Mouse (Mus musculus): Measurements from ENCODE around the gene Rpia.

The Rpia gene

DNA sequence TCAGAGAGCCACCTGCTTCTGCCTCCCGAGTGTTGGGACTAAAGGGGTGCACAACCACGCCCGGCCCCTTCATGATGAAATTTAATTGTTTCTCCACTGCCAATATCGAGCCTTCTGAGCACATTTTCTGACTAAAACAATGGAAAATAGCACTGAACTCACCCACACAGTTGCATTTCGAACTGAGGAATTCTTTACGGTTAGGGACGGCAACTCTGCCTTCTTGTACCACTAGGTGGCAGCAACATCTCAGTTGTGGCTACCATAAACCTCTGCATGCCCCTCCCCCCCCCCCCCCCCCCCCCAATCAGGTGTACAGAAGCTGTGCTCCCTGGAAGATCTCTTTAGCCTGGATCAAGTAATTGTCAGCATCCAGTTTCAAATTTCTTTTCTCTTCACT, 13.2 kb upstream of the Rpia start:
- DNase-seq (ENCODE audit: low read depth, low spot score) = peak; percentile 86

DNA sequence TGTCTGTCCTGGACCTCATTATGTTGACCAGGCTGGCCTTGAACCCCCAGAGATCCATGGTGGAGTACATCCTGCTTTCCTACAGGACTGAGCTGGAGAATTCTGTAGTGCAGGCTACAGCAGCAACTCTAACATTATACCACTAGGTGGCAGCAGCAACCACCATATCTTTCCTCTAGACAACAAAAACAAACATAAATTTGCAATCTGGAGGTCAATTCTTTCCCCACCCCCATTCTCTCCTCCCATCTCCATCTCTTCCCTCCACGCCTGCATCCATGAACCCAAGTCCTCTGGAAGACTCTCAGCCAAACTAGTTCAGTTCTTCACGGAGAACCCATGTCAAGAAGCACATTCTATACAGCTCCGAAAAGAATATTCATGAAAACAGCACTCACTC, 12.6 kb upstream of the Rpia start:
- DNase-seq (ENCODE audit: low read depth, low spot score) = peak; percentile 88

- DNase-seq (ENCODE audit: low read depth, low spot score) = peak; percentile 67
Measured at GRCm38 (mm10) chr6:70797581-70798251, 5.7 kb upstream of the Rpia start.

DNA sequence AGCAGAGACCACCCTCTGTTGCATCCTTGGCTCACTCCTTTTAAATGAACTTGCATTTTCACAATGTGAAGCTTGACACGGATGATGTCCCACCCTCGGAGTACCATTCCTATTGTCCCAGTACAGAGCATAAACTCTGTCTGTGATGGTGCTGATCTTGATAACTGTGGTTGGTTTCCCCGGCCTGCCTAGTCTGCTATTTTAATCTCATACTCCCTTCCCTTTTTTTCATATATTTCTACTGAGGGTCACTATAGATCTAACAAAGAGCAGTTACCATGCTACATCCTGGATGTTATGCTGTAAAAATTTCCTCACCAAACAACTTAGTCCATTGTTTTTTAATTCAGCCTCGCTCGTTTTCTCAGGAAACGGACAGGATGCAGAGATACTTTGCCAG, 4.9 kb upstream of the Rpia start:
- DNase-seq (ENCODE audit: low read depth, low spot score) = no peak

- DNase-seq (ENCODE audit: low read depth, low spot score) = peak; percentile 26
Measured at GRCm38 (mm10) chr6:70792644-70793043, 612 bp upstream of the Rpia start.

DNA sequence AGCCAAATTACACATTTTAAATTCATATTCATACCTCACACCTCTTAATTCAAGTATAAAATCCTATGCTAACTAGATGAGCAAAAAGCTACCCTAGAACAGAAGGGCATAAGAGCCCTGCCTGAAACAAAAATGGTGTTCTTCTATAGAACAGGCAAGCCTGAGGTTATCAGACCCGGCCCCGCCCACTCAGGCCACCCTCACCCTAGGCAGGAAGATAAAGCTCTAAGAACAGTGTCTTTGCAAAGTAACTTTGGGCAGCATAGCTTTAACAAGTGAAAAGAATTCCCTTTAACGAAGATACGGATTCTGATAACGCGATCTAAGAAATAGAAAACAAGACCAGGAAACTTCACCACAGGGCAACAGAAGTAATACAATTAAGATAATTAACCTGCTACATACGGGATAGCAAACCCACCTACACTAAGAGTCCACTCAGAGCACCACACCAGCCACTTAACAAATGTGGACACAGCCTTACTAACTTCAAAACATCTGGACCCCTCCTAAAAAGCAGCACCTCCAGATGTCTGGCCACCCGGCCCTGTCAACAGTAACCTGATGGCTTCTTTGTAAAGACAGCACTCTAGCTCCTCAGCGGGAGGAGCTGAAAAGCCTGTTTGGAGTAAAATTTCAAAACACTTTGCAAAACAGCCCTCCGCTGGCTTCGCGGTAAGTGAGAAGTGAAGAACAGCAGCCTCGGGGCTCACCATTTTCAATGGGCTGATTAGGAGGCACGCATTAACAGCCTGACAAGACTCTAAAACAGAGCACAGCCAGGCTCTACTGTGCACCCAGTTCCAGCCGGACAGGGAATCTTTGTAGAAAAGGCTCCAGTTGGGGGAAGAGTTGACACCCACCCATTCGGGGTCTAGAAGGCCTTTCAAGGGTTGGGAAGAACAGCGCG, 925 bp downstream of the Rpia start:
- DNase-seq (ENCODE audit: low read depth, low spot score) = peak; percentile 67

DNA sequence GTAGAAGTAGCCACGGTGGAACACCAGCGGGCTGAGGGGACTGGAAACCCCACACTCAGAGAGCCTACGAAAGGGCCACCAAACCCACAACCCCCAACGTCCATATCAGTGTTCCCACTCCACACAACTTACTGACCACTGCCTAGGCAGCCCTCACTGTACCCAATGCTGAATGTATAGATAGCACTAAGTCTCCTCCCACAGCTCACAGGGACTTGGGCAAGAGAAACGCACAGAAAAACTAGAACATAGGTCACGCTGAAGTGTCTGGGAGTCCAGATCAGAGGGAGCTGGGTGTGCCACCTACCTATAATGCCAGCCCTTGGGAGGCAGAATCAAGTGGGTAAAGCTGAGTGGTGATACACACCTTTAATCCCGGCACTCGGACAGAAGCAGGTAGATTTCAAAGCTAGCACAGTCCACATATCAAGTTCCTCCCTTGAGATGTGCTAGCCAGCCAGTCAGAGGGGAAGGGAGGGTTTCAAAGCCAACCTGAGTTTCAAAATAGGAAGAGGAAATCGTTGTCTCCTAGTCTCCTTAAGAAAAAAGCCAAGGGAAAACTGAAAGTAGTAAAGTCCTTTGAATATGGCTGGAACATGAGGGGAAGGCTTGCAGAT, 1.9 kb downstream of the Rpia start:
- no peak for DNase-seq (ENCODE audit: low read depth, low spot score)

- no peak for DNase-seq (ENCODE audit: low read depth, low spot score)
Measured at GRCm38 (mm10) chr6:70789134-70789533, 2.9 kb downstream of the Rpia start.

DNA sequence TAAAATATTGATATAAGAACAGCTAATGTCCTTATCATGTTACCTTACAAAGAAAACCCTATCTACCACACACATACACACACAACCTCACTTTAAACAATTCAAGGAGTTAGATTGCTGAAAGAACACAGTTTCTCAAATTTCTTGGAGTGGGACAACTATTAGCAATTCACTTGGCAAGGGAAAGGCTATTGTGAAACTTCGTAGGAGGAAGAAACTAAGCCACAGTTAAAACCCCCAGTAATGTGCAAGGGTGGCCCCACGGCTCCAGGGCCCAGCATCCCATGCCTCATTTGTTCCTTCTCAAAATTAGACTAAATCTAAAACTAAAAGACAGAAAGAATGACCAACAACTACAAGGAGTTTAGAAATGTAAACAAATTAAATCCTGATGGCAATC, 4.5 kb downstream of the Rpia start:
- DNase-seq (ENCODE audit: low read depth, low spot score) = peak; percentile 56

DNA sequence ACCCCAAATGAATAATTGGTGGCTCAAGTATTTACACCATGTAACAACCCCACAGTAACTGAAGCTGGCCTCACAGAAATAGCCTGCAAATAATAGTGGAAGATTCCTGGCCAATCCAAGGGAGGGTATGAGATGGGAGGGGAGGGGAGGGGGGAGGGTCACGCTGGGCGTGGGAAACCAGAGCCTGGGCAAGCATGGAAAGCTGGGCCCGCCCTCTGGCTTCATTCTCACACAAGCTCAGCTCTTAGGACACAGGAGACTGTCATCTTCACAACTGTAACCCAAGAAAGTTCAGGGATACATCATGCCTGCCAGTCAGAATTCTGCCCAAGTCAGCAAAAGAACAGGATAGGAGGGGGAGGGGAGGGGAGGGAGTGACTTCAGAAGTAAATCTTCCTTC, 6.2 kb downstream of the Rpia start:
- DNase-seq (ENCODE audit: low read depth, low spot score) = no peak

- no peak for DNase-seq (ENCODE audit: low read depth, low spot score)
Measured at GRCm38 (mm10) chr6:70784811-70785210, 7.2 kb downstream of the Rpia start.

DNA sequence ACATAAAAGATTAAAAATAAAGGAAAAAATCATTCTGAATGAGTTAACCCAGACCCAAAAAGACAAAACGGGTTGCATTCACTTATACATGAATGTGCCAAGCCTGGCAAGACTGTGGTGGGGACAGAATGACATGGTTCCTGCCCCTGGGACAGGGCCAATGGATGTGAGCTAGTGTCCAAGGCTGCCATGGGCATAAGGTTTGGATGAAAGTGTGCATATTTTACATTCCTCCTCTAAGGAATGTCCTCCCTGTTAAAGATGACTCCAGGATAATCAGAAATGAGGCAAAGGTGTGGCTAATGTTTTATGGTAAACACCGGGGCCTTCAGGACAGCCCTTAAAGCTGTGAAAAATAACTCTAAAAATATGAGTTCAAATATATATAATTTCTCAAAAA, 10.7 kb downstream of the Rpia start:
- no peak for DNase-seq (ENCODE audit: low read depth, low spot score)

GRCm38 (mm10) chr6:70774372-70774771, 17.7 kb downstream of the Rpia start:
- DNase-seq (ENCODE audit: low read depth, low spot score) = no peak

DNA sequence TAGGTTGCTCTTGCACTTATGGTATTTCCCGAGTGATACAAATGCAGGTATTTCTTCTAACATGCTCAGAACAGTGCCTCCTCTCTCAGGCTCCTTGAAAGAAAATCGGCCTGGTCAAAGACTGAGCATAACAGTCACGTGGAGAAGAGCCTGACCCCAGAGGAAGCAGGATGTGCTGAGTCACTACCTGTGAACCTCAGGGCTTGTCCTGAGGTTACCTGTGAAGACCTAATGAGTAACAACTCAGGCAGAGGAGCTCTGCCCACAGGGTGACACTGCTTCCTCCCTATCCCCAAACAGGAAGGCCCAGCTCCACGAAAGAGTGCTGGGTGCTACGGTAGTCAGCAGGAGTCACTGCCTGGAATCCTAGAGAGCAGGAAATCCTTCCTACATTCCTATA, 18.3 kb downstream of the Rpia start:
- DNase-seq (ENCODE audit: low read depth, low spot score) = no peak

DNA sequence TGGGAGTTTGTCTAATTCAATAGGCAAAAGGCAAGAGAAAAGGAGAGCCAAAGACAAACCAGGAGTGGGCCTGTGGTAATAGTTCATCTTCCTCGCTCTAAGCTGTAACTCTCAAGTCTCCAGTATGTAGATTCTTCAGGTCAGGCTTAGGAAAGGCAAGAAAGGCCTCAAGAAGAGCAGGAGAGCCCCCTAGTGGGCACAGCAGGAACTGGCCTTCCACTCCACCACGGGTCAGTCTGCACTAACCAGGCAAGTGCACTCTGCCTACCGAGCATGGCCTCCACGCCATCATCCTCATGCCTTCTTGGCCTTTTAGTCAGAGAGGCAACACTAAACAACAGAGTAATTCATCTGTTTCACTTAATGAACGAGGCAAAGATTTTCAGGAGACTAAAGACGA, 23.3 kb downstream of the Rpia start:
- DNase-seq (ENCODE audit: low read depth, low spot score) = peak; percentile 90

DNA sequence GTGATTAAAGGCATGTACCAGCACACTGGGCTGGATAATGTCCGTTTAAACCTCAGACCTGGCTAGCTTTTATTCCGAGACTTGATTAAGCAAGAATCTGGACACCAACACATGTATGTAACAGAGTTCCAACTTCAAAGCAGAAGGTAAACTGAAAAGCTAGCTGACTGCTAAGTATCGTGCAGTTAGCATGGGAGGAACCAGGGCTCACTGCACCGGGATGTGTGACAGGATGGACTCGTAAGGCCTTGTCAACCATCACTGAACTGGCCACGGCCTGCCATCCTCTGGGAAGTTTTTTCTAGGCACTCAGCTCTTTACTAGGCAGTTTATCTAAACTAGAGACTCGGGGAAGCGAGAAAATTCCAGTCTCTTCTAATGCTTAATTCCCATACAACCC, 27.0 kb downstream of the Rpia start:
- DNase-seq (ENCODE audit: low read depth, low spot score) = no peak

GRCm38 (mm10) chr6:70764551-70764950, 27.5 kb downstream of the Rpia start:
- no peak for DNase-seq (ENCODE audit: low read depth, low spot score)

- DNase-seq (ENCODE audit: low read depth, low spot score) = no peak
Measured at GRCm38 (mm10) chr6:70763881-70764280, 28.2 kb downstream of the Rpia start.

DNA sequence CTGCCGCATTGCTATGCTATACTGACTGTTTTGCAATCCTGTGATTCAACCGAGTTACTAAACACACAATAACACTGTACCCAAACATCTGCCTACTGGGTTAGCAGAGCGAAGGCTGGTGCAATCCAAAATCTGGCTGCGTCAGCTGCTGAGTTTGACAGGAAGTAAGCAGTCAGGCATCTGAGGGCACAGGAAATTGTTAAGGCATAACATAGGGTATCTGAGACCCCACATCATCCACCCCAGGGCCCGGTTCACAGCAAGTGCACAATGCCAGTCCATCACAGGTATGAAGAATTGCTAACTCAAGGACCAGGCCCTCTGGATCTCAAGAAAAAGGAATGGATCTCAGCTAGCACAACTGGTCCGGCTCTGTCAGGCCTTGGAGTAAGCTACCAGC, 29.4 kb downstream of the Rpia start:
- no peak for DNase-seq (ENCODE audit: low read depth, low spot score)

DNA sequence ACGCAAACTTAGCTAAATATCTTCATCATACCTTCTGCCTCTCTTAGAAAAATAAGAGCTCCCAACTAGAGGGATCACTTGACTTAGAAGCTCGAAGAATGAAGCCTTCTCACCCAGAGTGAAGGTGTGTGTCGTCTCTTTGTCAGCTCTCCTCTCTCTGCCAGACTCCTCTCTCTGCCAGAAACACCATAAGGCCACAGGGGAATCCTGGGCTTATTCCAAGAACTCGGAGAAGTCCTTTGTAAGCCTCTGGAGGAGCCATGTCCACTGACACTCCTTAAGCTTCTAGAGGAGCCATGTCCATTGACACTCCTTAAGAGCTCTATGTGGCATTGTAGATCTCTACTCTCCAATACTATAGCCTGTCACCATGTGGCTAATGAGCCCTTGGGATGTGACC, 31.1 kb downstream of the Rpia start:
- DNase-seq (ENCODE audit: low read depth, low spot score) = no peak

DNA sequence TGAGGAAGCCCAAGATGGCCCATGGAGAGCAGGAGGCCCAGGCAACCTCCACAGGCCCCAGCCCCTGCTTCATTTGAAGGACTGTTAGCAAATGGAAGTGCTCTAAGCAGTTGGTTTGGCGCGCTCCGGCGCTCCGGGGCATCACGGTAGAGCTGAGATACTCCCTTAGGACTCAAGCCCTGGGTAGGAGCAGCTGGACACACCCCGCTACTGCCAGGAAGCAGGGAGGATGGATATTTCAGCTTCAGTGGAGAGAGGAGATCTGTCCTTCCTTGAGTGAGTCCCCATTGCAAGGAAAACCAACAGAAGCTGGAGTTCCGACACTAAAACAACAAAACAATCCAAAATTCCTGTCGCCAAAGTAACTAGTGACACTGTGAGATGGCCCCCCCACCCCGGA, 37.2 kb downstream of the Rpia start:
- DNase-seq (ENCODE audit: low read depth, low spot score) = no peak

- DNase-seq (ENCODE audit: low read depth, low spot score) = no peak
Measured at GRCm38 (mm10) chr6:70752351-70752750, 39.7 kb downstream of the Rpia start.

DNA sequence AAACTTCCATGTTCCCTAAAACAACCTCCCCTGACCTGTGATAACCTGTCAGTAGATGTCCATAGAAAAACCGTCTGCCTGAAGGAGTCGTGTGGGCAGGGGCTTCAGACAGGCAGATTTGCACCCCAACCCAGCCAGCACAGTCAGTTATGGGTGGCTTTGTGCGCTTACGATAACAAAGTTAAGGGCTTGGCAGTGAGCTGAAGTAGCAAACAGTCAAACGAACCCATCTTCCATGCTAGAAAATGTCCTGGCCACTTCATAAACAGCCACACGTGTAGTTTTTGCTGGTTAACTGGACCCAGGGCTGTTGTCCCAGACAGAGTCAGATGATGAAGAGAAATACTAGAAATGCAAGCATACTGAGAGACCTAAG, 40.1 kb downstream of the Rpia start:
- no peak for DNase-seq (ENCODE audit: low read depth, low spot score)
